Mouse (Mus musculus): Measurements from ENCODE around the gene Pef1. TPM values are rescaled to one million over a fixed set of nuclear protein-coding genes. Genes with fewer than 3 reads are reported as not detected.

Pef1 gene
- polyA plus RNA-seq, 1 experiment from 2014 or later, result 65.6 TPM

DNA sequence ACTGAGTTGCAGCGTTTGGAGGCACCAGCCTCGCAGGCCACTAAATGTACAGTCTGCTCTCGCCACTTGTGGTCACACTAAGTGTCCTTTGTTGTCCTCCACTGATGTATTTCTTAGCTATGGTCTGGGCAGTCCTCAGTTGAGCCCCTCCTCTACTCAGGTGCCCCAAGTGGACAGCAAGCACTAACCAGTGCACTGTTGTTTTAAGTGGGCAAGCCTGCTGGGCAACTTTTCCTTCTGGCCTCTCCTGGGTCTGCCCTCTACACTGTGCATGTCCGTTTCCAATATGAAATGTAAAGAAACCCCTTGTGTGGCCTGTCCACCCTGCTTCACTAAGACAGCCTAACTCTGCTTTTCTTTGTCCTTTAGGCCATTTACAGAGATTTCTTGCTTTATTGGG lies 21.8 kb downstream of the Pef1 start:
- H3K36me3 ChIP-seq, result peaks cover 72% of the 10 kb centered on the region
- ATAC-seq (ENCODE audit: insufficient number of reproducible peaks, insufficient read depth, low FRiP score, low TSS enrichment), result no peak

DNA sequence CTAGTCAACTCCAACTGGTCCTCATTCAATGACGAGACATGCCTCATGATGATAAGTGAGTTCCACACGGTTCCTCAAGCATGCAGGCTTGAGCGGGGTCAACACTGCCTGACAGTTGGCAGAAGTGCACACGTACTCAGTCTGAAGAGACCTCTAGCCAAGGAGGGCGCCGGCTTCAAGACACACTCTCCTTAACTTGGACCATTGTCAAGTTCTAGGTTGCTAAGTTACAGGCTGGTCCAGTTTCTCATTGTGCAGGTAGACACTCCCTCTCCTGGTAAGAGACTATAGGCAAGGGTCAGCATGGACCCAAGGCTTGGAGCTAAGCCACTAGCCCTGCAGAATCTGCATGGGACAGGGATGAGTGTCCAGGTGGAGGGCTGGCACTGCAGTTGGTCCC lies 22.8 kb downstream of the Pef1 start:
- Histone ChIP-seq H3K36me3 (peaks cover 72% of the 10 kb centered on the region), H3K9me3 (no peaks in the 10 kb centered on the region), H3K27ac (no peak overlapping the region), H3K4me2 (replicated peaks) (no peak overlapping the region), H3K4me3 (no peak overlapping the region), H3K9ac (no peak overlapping the region), H3K4me1 (peaks cover 10% of the 10 kb centered on the region; the same call in 1 of the 2 replicates), H3K27me3 (no peaks in the 10 kb centered on the region)
- 93% methylated on average over 6 of the region's 6 CpGs for WGBS
- no peak for ATAC-seq (ENCODE audit: insufficient number of reproducible peaks, insufficient read depth, low FRiP score, low TSS enrichment)

More for the DNA sequence above, 21.8 kb downstream of the Pef1 start:
- peaks cover 10% of the 10 kb centered on the region; the same call in 1 of the 2 replicates for H3K4me1 ChIP-seq
- H3K9me3 ChIP-seq, result no peaks in the 10 kb centered on the region
- no peak overlapping the region for H3K4me3 ChIP-seq
- no peak overlapping the region for H3K9ac ChIP-seq
- no peaks in the 10 kb centered on the region for H3K27me3 ChIP-seq
- H3K4me2 ChIP-seq (replicated peaks), result no peak overlapping the region
- no peak overlapping the region for H3K27ac ChIP-seq
- WGBS, result 85% methylated on average over 4 of the region's 4 CpGs

DNA sequence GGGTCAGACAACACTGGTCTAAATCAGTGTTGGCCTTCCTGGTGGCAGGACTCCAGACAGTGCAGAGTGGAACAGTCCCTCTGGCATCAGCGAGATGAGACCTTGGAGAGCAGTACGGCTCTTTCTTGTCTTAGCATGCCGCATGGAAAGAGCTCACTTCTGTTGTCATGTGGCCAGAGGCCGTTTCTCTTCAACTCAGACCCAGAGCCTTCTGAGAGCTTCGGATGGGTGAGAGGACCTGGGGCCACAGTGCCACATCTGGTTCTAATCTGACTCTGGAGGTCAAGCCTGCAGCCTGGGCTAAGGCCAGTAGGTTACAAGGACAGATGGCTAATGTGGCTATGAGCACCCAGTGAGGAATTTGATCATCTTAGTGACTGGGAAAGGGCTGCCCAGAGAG lies 23.6 kb downstream of the Pef1 start:
- no peak overlapping the region for H3K27ac ChIP-seq

DNA sequence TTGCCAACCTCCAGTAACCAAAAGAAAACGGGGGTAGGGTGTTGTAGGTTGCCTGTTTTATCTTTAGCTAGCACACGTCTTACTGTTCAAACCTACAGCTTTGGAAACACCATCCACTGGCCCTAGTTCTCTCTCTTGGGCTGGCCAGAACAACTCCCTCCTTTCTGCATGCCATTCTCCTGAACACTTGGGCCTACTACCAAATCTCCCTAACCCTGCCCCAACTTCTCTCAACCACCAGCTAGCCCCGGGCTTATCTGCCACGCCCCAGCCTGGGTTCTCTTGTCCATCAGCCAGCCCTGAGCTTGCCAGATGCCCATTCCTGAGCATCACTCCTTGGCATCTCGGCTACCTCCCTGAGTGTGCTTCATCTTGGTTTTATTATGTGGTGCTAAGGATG lies 26.5 kb downstream of the Pef1 start:
- Histone ChIP-seq H3K4me3 (no peak overlapping the region), H3K9ac (no peak overlapping the region), H3K27ac (no peak overlapping the region), H3K4me1 (no peaks in the 10 kb centered on the region), H3K27me3 (no peaks in the 10 kb centered on the region), H3K4me2 (replicated peaks) (no peak overlapping the region), H3K9me3 (no peaks in the 10 kb centered on the region), H3K36me3 (peaks cover 43% of the 10 kb centered on the region)
- 78% methylated on average over 5 of the region's 5 CpGs for WGBS
- no peak for ATAC-seq (ENCODE audit: insufficient number of reproducible peaks, insufficient read depth, low FRiP score, low TSS enrichment)

More for the DNA sequence above, 23.6 kb downstream of the Pef1 start:
- Histone ChIP-seq H3K4me3 (no peak overlapping the region), H3K9me3 (no peaks in the 10 kb centered on the region), H3K4me1 (peaks cover 10% of the 10 kb centered on the region; the same call in 1 of the 2 replicates), H3K27me3 (no peaks in the 10 kb centered on the region), H3K4me2 (replicated peaks) (no peak overlapping the region), H3K36me3 (peaks cover 71% of the 10 kb centered on the region), H3K9ac (no peak overlapping the region)
- WGBS, result 26% methylated on average over 5 of the region's 5 CpGs
- ATAC-seq (ENCODE audit: insufficient number of reproducible peaks, insufficient read depth, low FRiP score, low TSS enrichment), result no peak

DNA sequence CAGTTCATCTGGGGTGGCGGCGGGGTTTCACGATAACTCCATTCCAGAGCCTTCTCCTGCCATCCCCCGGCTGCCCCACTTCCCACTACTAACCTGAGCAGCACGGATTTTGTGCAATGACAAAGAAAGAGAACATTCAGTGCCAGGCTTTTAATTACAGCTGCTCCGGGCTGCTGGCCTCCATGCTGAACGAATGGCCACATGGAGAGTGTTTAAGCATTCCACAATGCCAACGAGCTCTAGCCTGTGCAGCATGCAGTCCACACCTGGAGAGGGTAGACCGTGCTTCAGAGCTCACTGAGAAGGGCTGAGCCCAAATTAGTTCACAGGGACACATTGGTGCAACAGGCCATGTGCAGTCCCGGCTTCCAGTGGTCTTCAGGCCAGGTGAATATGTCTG lies 27.7 kb downstream of the Pef1 start:
- Histone ChIP-seq H3K4me2 (replicated peaks) (no peak overlapping the region), H3K36me3 (peaks cover 32% of the 10 kb centered on the region), H3K9ac (no peak overlapping the region), H3K9me3 (no peaks in the 10 kb centered on the region), H3K4me3 (no peak overlapping the region), H3K4me1 (no peaks in the 10 kb centered on the region), H3K27me3 (no peaks in the 10 kb centered on the region), H3K27ac (no peak overlapping the region)
- no peak for ATAC-seq (ENCODE audit: insufficient number of reproducible peaks, insufficient read depth, low FRiP score, low TSS enrichment)
- WGBS, result 74% methylated on average over 10 of the region's 10 CpGs

DNA sequence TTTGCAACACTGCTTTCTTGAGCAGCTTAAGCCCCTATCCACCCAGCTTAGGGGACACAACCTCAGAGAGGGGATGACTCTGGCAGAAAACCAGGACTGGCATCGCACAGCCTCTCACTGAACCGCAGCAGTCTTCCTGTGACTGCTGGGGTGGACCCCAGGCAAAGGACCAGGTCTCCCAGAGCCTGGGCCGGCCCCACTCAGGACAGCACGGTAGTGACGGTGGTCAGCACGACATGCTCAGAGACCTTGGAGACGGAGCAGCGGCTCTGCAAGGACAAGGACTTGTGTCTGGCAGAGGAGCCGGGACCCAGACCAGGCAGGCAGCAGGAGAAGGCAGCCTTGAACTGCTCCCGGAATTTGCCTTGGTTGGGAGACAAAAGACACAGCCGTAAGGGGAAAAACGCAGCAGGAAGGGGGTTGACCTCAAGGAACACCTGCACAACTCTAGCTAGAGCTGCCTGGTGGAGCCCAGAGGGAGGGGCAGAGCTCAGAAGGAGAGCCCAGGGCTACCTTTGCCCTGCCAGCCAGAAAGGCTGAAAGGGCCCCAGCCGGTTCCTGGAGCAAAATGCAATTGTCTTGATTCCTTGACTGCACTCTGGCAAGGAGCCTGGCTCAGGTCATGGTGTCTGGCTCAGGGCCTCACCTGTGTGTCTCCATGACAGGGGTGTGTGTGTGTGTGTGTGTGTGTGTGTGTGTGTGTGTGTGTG lies 28.4 kb downstream of the Pef1 start:
- 48% methylated on average over 13 of the region's 13 CpGs for WGBS

DNA sequence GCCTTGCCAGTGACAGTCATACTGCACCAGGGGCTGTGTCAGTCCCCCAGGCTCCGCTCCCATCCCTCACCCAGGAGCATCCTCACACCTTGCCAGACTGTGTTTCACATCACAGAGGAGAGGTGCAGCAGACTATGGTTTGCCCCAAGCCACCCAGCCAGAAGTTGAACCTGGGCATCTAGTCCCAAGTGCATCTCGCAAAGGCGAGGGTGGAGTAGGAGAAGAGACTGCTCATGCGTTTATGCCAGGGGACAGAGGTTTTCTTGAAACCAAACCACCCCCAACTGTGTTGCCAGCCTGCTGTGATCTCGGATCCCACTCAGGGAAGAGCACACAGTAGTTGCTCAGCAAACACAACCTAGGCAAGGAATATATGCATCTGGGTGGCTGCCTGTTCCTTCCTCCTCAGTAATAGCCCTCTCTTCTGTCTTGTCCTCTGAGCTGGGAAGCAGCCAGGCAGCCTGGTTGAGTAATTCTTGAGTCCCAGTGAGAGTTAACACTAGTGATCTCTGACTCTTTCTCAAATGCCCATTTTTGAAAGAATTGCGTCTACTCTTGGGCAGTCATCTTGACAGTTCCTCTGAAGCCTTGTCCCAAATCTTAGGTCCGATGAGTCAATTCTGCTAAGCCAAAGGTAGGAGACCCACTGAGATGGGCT lies 29.2 kb downstream of the Pef1 start:
- Histone ChIP-seq H3K9me3 (no peaks in the 10 kb centered on the region), H3K4me3 (no peak overlapping the region), H3K9ac (no peak overlapping the region), H3K36me3 (peaks cover 17% of the 10 kb centered on the region), H3K27me3 (no peaks in the 10 kb centered on the region), H3K4me1 (no peaks in the 10 kb centered on the region), H3K4me2 (replicated peaks) (no peak overlapping the region), H3K27ac (no peak overlapping the region)
- no peak for ATAC-seq (ENCODE audit: insufficient number of reproducible peaks, insufficient read depth, low FRiP score, low TSS enrichment)
- 90% methylated on average over 7 of the region's 7 CpGs for WGBS

More for the DNA sequence above, 28.4 kb downstream of the Pef1 start:
- Histone ChIP-seq H3K27me3 (no peaks in the 10 kb centered on the region), H3K4me2 (replicated peaks) (no peak overlapping the region), H3K27ac (no peak overlapping the region), H3K4me3 (no peak overlapping the region), H3K4me1 (no peaks in the 10 kb centered on the region), H3K9me3 (no peaks in the 10 kb centered on the region), H3K9ac (no peak overlapping the region), H3K36me3 (peaks cover 25% of the 10 kb centered on the region)
- ATAC-seq (ENCODE audit: insufficient number of reproducible peaks, insufficient read depth, low FRiP score, low TSS enrichment), result no peak

DNA sequence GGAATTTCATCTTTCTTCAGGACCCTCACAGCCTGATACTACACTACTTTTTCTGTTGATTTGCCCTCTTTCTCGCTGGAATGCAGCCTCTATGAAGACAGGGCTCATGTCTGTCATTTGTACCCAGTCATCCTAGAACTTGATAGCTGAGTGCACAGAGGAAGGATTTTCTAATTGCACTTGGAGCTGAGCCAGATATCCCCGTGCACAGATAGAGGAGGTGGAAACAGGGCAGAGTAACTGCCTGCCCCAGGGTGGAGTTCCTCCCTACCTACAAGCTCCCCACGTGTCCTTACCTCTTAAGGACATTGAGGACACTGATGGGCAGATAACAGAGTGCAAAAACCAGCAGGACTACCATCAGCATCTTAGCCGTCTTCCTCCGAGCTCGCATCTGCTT lies 31.0 kb downstream of the Pef1 start:
- Histone ChIP-seq H3K9ac (no peak overlapping the region), H3K27me3 (peaks cover 17% of the 10 kb centered on the region), H3K4me1 (no peaks in the 10 kb centered on the region), H3K4me3 (no peak overlapping the region), H3K9me3 (no peaks in the 10 kb centered on the region), H3K27ac (no peak overlapping the region), H3K36me3 (no peaks in the 10 kb centered on the region), H3K4me2 (replicated peaks) (no peak overlapping the region)
- no peak for ATAC-seq (ENCODE audit: insufficient number of reproducible peaks, insufficient read depth, low FRiP score, low TSS enrichment)
- 55% methylated on average over 6 of the region's 6 CpGs for WGBS

DNA sequence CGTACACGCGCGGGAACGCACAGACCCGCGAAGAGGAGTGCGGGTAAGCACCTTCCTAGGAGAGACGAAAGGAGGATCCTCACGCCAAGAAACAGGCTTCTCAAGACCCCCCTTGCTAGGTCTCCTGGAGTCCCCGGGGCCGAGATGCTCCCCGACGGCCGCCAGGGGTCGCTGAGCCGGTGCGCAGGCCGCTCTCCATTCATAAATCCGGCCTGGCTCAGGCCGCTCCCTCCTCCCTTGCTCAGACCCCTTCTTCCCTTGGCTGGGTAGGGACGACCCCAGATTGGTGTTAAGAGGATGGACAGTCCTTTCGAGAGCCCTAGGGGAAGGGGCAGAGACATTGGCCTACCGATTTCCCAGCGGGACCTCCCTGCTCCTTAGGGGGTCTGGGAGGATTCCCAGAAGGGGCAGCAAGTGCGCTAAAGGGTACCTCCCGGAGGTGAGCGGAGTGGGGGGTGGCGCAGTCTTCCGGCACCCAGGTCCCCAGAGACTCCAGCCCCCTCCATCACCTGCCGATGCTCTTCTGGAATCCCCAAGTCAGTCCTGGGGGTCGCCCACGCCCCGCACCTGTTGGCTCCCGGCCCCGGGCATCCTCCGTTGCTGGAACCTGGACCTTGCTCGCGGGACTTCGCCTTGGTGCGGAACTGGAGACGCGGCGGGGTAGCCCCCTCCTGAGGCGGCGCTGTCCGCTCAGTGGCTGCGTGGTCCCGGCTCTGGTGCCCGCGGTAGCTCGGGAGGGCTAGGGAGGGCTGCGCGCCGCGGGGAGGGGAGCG lies 36.3 kb downstream of the Pef1 start:
- H3K27me3 ChIP-seq, result peaks cover 55% of the 10 kb centered on the region
- no peaks in the 10 kb centered on the region for H3K9me3 ChIP-seq
- H3K4me1 ChIP-seq, result peaks cover 4% of the 10 kb centered on the region; the same call in 1 of the 2 replicates
- ATAC-seq (ENCODE audit: insufficient number of reproducible peaks, insufficient read depth, low FRiP score, low TSS enrichment), result peak; percentile 30; the same call in 1 of the 2 replicates
- peak overlapping the region; percentile 28 for H3K4me3 ChIP-seq
- WGBS, result 1% methylated on average over 56 of the region's 57 CpGs
- H3K4me2 ChIP-seq (replicated peaks), result peak overlapping the region; percentile 56
- H3K36me3 ChIP-seq, result no peaks in the 10 kb centered on the region
- peak overlapping the region; percentile 32; the same call in 1 of the 2 replicates for H3K9ac ChIP-seq
- no peak overlapping the region for H3K27ac ChIP-seq

DNA sequence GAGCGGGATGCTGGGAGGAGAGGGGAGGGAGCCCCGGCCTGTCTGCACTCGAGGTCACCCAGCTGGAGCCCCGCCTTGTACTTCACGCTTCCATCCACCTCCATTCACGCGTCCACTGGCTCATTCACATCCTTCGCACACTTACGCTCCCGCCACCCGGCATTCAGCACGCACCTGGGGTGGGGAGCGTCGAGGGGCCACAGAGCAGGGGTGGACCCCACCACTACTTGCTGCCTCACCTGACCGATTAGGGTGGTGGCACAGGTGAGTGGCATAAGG lies 36.8 kb downstream of the Pef1 start, which contains the start of gene Hcrtr1:
Gene Hcrtr1 (minus strand): TSS at position 146 of the 279 bp plus-strand sequence.
- Histone ChIP-seq H3K36me3 (no peaks in the 10 kb centered on the region), H3K4me2 (replicated peaks) (peak within 1 kb of the TSS; percentile 56), H3K4me1 (peaks cover 4% of the 10 kb centered on the region; the same call in 1 of the 2 replicates), H3K9me3 (no peaks in the 10 kb centered on the region), H3K4me3 (peak within 1 kb of the TSS; percentile 28), H3K9ac (peak within 1 kb of the TSS; percentile 32; the same call in 1 of the 2 replicates), H3K27me3 (peaks cover 56% of the 10 kb centered on the region), H3K27ac (no peak within 1 kb of the TSS)
- under 1% methylated on average over 14 of the region's 15 CpGs for WGBS
- ATAC-seq (ENCODE audit: insufficient number of reproducible peaks, insufficient read depth, low FRiP score, low TSS enrichment), result no peak

DNA sequence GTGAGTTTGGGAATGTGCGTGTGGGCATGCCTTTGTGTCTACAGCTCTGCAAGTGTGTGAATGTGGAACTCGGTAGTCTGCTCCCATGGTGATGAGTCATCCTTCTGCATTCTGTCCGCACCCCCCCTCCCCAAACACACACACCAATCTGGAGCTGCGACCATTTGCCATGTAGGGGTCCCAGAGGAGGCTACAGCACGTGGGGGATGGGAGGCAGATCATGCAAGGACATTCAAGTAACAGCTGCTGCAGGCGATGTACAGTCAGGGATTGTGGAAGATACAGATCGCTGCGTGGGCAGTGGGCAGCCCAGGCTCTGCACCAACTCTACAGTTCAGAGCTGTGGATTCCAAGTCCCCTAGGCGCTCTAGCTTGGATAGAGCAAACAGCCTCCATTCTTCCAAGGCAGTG lies 38.6 kb downstream of the Pef1 start:
- H3K4me2 ChIP-seq (replicated peaks), result no peak overlapping the region
- WGBS, result 60% methylated on average over 9 of the region's 9 CpGs
- no peaks in the 10 kb centered on the region for H3K36me3 ChIP-seq
- H3K9me3 ChIP-seq, result peaks cover 8% of the 10 kb centered on the region; the same call in 1 of the 2 replicates
- no peak overlapping the region for H3K4me3 ChIP-seq
- H3K27me3 ChIP-seq, result peaks cover 60% of the 10 kb centered on the region
- H3K27ac ChIP-seq, result no peak overlapping the region
- peaks cover 4% of the 10 kb centered on the region; the same call in 1 of the 2 replicates for H3K4me1 ChIP-seq
- no peak overlapping the region for H3K9ac ChIP-seq
- ATAC-seq (ENCODE audit: insufficient number of reproducible peaks, insufficient read depth, low FRiP score, low TSS enrichment), result no peak

All from embryonic facial prominence, embryonic 12.5 days (tissue).